Mouse (Mus musculus): Measurements from ENCODE around the gene Smim12. TPM values are rescaled to one million over a fixed set of nuclear protein-coding genes. Genes with fewer than 3 reads are reported as not detected.

Gene Smim12
- polyA plus RNA-seq, 1 experiment from 2014 or later = 56.2 TPM

GRCm38 (mm10) chr4:127251963-127252585, 8.5 kb downstream of the Smim12 start:
- Histone ChIP-seq H3K27me3 (ENCODE audit: control insufficient read depth, insufficient read depth, low read length) (no peaks in the 10 kb centered on the region; the same call in 1 of the 2 replicates), H3K4me3 (replicated peaks; ENCODE audit: low read length) (no peak overlapping the region), H3K4me1 (ENCODE audit: control insufficient read depth, insufficient read depth, low read length) (peaks cover 5% of the 10 kb centered on the region), H3K36me3 (ENCODE audit: control insufficient read depth, insufficient read depth, low read length) (no peaks in the 10 kb centered on the region), H3K9ac (ENCODE audit: low read length) (peak overlapping the region; percentile 39; the same call in 1 of the 2 replicates), H3K27ac (ENCODE audit: low read length) (peak overlapping the region; percentile 62; the same call in 1 of the 2 replicates), H3K4me2 (ENCODE audit: low read depth, low read length) (0 out of 2 replicates have a peak overlapping the region, but pooled peaks have one; percentile 9), H3K9me3 (replicated peaks; ENCODE audit: control insufficient read depth, low read length) (no peaks in the 10 kb centered on the region)
- WGBS = 44% methylated on average over 22 of the region's 22 CpGs
- ATAC-seq (ENCODE audit: insufficient read depth, low FRiP score) = peak; percentile 57

- H3K4me2 ChIP-seq (ENCODE audit: low read depth, low read length) = no peak overlapping the region
- no peak overlapping the region for H3K9ac ChIP-seq (ENCODE audit: low read length)
- peaks cover 5% of the 10 kb centered on the region for H3K4me1 ChIP-seq (ENCODE audit: control insufficient read depth, insufficient read depth, low read length)
- 58% methylated on average over 5 of the region's 5 CpGs for WGBS
- H3K4me3 ChIP-seq (replicated peaks; ENCODE audit: low read length) = no peak overlapping the region
- ATAC-seq (ENCODE audit: insufficient read depth, low FRiP score) = 0 out of 2 replicates have a peak, but pooled peaks have one; percentile 13
- H3K9me3 ChIP-seq (replicated peaks; ENCODE audit: control insufficient read depth, low read length) = no peaks in the 10 kb centered on the region
- no peak overlapping the region for H3K27ac ChIP-seq (ENCODE audit: low read length)
- H3K27me3 ChIP-seq (ENCODE audit: control insufficient read depth, insufficient read depth, low read length) = no peaks in the 10 kb centered on the region
- no peaks in the 10 kb centered on the region for H3K36me3 ChIP-seq (ENCODE audit: control insufficient read depth, insufficient read depth, low read length)
Observed at GRCm38 (mm10) chr4:127256739-127257138, 13.2 kb downstream of the Smim12 start.

DNA sequence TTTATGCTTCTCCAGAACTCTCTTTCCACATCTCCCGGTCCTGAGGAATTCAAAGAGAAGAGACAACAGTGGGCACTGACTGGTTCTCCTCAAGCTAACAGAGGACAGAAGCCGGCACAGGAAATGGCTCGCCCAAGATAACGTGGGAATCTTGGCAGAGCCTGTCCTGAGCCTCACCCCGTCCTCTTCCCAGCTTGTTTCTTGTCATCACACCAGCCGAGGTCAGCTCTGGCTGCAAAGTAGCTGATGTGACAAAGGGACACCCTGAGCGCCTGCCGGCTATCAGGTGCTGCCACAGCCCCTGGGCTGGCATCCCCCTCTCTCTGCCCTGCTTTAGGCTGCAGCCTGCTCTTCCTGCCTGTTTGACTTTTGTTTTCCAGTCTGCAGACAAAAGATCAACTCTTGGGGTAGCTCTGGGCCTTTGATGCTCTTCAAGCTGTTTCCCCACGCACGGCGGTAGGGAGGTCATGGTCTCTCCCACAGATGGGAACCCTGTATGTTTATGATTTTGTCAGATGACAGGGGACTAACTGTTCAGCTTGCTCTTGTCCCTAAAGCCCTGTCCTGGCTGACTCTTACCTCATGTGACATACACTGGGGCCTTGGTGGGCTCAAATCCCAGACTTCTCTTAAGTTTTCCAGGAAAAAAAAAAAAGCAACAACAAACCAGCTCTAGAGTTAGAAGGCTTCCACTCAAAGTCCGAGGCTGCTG, 14.8 kb downstream of the Smim12 start:
- Histone ChIP-seq H3K9me3 (replicated peaks; ENCODE audit: control insufficient read depth, low read length) (no peaks in the 10 kb centered on the region), H3K27me3 (ENCODE audit: control insufficient read depth, insufficient read depth, low read length) (no peaks in the 10 kb centered on the region), H3K4me3 (replicated peaks; ENCODE audit: low read length) (no peak overlapping the region), H3K4me1 (ENCODE audit: control insufficient read depth, insufficient read depth, low read length) (no peaks in the 10 kb centered on the region), H3K36me3 (ENCODE audit: control insufficient read depth, insufficient read depth, low read length) (no peaks in the 10 kb centered on the region), H3K27ac (ENCODE audit: low read length) (no peak overlapping the region), H3K4me2 (ENCODE audit: low read depth, low read length) (no peak overlapping the region), H3K9ac (ENCODE audit: low read length) (no peak overlapping the region)
- WGBS = 35% methylated on average over 12 of the region's 12 CpGs
- no peak for ATAC-seq (ENCODE audit: insufficient read depth, low FRiP score)

GRCm38 (mm10) chr4:127261601-127262000, 18.0 kb downstream of the Smim12 start:
- H3K27me3 ChIP-seq (ENCODE audit: control insufficient read depth, insufficient read depth, low read length) = no peaks in the 10 kb centered on the region
- H3K4me2 ChIP-seq (ENCODE audit: low read depth, low read length) = no peak overlapping the region
- WGBS = 87% methylated on average over 14 of the region's 14 CpGs
- H3K9ac ChIP-seq (ENCODE audit: low read length) = no peak overlapping the region
- H3K4me1 ChIP-seq (ENCODE audit: control insufficient read depth, insufficient read depth, low read length) = no peaks in the 10 kb centered on the region
- H3K9me3 ChIP-seq (replicated peaks; ENCODE audit: control insufficient read depth, low read length) = no peaks in the 10 kb centered on the region
- no peak for ATAC-seq (ENCODE audit: insufficient read depth, low FRiP score)
- no peak overlapping the region for H3K27ac ChIP-seq (ENCODE audit: low read length)
- H3K36me3 ChIP-seq (ENCODE audit: control insufficient read depth, insufficient read depth, low read length) = no peaks in the 10 kb centered on the region
- no peak overlapping the region for H3K4me3 ChIP-seq (replicated peaks; ENCODE audit: low read length)

DNA sequence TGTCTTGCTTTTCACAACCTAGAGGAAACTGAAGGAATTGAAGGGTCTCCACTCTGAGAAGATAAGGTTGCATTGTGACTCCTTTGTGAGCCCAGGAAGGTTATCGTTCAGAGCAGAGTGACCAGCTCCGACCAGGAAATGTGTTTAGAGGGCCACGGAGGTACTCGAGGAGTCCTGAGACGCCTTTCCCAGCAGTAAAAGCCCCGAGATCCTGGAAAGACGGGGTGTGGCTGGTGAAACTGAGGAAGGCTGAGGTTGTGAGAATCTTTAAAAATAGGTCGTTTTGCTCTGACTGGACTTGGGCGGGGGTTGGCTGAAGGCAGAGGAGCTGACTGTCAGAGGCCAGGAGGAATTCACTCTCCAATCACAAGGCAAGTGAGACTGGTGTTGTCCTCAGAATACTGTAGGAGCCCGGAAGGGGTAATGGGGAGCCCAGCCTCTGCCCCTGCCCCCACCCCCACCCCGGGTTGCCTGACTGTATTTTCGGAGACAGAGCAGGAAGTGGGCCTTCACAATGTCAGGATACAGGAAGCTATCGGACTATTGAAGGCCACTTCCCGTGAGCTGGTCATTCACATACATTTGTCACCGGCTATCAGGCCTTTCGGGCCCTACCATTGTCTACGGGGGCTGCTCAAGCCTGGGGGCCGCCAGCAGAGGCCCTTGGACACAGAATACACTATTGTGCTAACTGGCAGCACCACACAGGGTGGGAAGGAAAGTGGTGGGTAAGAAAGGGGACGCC, 20.0 kb downstream of the Smim12 start:
- H3K9me3 ChIP-seq (replicated peaks; ENCODE audit: control insufficient read depth, low read length) = no peaks in the 10 kb centered on the region
- no peaks in the 10 kb centered on the region for H3K36me3 ChIP-seq (ENCODE audit: control insufficient read depth, insufficient read depth, low read length)
- no peak overlapping the region for H3K4me2 ChIP-seq (ENCODE audit: low read depth, low read length)
- H3K27ac ChIP-seq (ENCODE audit: low read length) = 0 out of 2 replicates have a peak overlapping the region, but pooled peaks have one; percentile 1
- no peak overlapping the region for H3K9ac ChIP-seq (ENCODE audit: low read length)
- 59% methylated on average over 19 of the region's 19 CpGs for WGBS
- no peak overlapping the region for H3K4me3 ChIP-seq (replicated peaks; ENCODE audit: low read length)
- no peaks in the 10 kb centered on the region for H3K4me1 ChIP-seq (ENCODE audit: control insufficient read depth, insufficient read depth, low read length)
- ATAC-seq (ENCODE audit: insufficient read depth, low FRiP score) = peak; percentile 75
- H3K27me3 ChIP-seq (ENCODE audit: control insufficient read depth, insufficient read depth, low read length) = no peaks in the 10 kb centered on the region

GRCm38 (mm10) chr4:127264183-127264554, 20.6 kb downstream of the Smim12 start:
- Histone ChIP-seq H3K27me3 (ENCODE audit: control insufficient read depth, insufficient read depth, low read length) (no peaks in the 10 kb centered on the region), H3K4me2 (ENCODE audit: low read depth, low read length) (no peak overlapping the region), H3K4me3 (replicated peaks; ENCODE audit: low read length) (no peak overlapping the region), H3K9ac (ENCODE audit: low read length) (no peak overlapping the region), H3K9me3 (replicated peaks; ENCODE audit: control insufficient read depth, low read length) (no peaks in the 10 kb centered on the region), H3K36me3 (ENCODE audit: control insufficient read depth, insufficient read depth, low read length) (no peaks in the 10 kb centered on the region), H3K4me1 (ENCODE audit: control insufficient read depth, insufficient read depth, low read length) (no peaks in the 10 kb centered on the region), H3K27ac (ENCODE audit: low read length) (0 out of 2 replicates have a peak overlapping the region, but pooled peaks have one; percentile 1)
- WGBS = 62% methylated on average over 5 of the region's 5 CpGs
- ATAC-seq (ENCODE audit: insufficient read depth, low FRiP score) = no peak

- 48% methylated on average over 9 of the region's 9 CpGs for WGBS
- Histone ChIP-seq H3K36me3 (ENCODE audit: control insufficient read depth, insufficient read depth, low read length) (no peaks in the 10 kb centered on the region), H3K4me1 (ENCODE audit: control insufficient read depth, insufficient read depth, low read length) (no peaks in the 10 kb centered on the region), H3K9me3 (replicated peaks; ENCODE audit: control insufficient read depth, low read length) (no peaks in the 10 kb centered on the region), H3K9ac (ENCODE audit: low read length) (no peak overlapping the region), H3K27ac (ENCODE audit: low read length) (no peak overlapping the region), H3K27me3 (ENCODE audit: control insufficient read depth, insufficient read depth, low read length) (no peaks in the 10 kb centered on the region), H3K4me3 (replicated peaks; ENCODE audit: low read length) (no peak overlapping the region), H3K4me2 (ENCODE audit: low read depth, low read length) (no peak overlapping the region)
- ATAC-seq (ENCODE audit: insufficient read depth, low FRiP score) = peak; percentile 40; the same call in 1 of the 2 replicates
Observed at GRCm38 (mm10) chr4:127278451-127279001, 34.9 kb downstream of the Smim12 start.

DNA sequence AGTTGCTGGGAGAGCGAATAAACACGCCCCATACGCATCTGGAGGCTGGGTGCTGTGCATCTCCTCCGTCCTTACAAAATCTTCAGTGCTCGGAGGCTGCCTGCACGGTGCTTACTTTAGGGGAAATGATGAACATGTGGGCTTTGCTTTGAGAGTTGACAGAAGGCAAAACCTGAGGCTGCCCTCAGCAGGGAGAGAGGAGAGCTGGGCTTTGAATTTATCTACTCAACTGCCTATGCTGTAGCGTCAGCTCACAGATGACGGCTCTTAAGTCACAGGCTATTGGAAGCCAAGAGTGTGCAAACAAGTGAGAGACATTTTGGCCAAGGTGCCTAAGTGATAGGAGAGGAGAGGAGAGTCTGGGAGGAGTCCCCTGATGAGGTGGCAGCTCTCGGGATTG, 35.7 kb downstream of the Smim12 start:
- ATAC-seq (ENCODE audit: insufficient read depth, low FRiP score) = no peak
- Histone ChIP-seq H3K27me3 (ENCODE audit: control insufficient read depth, insufficient read depth, low read length) (no peaks in the 10 kb centered on the region), H3K4me3 (replicated peaks; ENCODE audit: low read length) (no peak overlapping the region), H3K9ac (ENCODE audit: low read length) (no peak overlapping the region), H3K27ac (ENCODE audit: low read length) (no peak overlapping the region), H3K36me3 (ENCODE audit: control insufficient read depth, insufficient read depth, low read length) (no peaks in the 10 kb centered on the region), H3K9me3 (replicated peaks; ENCODE audit: control insufficient read depth, low read length) (no peaks in the 10 kb centered on the region), H3K4me2 (ENCODE audit: low read depth, low read length) (no peak overlapping the region), H3K4me1 (ENCODE audit: control insufficient read depth, insufficient read depth, low read length) (no peaks in the 10 kb centered on the region)
- 70% methylated on average over 9 of the region's 9 CpGs for WGBS
